Mouse (Mus musculus) cerebellum, adult (tissue): ENCODE data around the gene Gatm.

Experiments used
- ATAC-seq: cut with Nextera tagmentation; 2 replicates; pipeline ENCODE4 v1.9.2; 2017; ENCODE audit warnings: mild to moderate bottlenecking, moderate library complexity, mixed read lengths; ENCODE audit not compliant: insufficient number of reproducible peaks, low FRiP score, low TSS enrichment

The Gatm gene

DNA sequence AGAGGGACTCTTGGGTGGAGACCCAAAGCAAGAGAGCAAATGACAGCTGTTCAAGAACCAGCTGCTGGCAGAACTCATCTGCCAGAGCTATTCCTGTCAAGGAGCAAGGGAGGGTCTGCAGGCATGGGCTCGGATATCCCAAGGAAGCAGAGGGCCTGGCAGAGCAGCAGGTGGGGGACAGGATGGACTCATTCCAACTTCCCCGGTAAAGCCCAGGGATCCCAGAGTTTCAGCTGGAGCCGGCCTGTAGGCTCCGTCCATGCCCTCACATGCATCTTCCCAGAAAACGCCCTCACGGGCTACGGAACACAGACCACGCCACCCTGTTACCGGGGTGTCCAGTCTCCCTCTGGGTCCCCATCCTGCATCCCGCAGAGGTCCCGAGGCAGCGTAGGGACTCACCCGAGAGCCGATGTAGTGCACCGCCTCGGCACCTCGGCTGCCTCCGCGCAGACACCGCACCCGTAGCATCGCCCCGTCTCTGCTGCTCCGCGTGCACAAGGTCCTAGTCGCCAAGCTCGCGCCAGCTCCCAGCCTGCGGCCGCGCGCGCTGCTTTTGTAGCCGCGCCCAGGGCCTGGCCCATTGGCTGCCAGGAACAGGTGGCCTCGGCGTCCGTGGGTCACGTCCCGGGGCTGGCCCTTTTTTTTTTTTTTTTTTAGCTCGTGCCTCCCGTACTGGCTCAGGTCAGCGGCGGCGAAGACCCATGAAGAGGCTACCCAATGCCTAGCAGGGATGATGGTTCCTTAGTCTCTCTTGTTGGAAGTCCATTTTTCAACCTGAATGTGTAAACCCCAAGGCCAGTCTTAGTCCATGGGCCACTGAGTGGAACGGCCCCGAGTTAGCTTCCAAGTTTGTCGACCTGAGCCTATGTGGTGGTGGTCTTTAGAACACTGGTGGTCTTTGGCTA is at the start of gene Gatm:
Gene Gatm, minus strand, starts transcription at position 558 of the 908 bp plus-strand sequence.
- ATAC-seq: peak; percentile 98

DNA sequence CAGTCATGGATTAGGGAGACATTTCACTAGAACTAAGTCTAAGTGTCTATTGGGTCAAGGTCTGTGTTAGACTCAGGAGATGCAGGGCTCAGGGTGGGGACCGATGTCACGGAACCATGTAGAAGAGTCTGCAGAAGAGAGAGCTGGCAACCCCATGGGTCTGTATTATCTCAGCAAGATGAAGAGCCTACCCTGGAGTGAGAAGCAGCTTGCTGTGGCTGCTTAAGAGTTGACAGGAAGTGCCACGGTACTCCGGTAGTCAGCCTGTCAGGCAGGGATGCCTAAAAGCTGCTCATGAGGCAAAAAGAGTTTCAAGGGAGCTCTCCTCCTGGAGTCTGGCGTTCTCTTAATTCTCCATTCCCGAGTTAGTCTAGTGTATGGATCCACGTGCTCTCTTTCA is 48.7 kb upstream of the Gatm start:
- ATAC-seq: no peak

DNA sequence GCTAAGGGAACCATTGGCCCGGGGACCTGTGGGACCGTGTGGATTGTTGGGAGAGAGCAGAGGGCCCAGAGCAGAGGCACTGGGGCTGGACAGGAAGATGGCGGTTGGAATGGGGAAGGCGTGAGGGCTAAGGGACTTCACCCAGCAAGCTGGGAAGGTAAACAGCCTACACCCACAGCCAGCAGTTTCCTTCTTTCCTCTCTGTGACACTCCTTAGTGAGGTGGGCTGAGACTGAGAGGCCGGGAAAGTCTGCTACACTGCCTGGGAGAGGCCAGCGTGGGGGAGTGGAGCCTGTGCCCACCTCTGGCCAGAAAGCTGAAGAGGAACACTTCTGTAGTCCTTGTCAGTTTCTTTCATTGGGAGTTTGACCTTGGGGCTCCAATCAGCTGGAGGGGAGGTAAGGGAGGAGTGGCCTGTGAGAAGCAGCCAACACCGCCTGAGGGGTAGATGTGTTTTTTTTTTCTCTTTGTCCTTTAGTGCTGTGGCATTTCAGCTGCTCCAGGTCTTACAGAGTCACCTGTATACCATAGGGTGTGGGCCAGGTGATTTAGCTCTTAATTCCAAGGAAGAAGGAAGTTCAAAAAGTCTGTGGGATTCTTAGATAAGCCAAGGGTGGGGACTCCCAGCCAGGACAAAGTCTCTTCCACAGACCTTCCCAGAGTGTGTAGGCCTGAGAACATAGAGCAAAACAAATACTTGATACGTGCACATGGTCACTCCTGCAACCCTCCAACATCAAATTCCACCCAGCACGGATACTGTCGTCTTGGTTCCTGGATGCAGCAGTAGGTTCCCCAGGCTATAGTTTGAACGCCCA is 46.8 kb upstream of the Gatm start:
- no peak for ATAC-seq

DNA sequence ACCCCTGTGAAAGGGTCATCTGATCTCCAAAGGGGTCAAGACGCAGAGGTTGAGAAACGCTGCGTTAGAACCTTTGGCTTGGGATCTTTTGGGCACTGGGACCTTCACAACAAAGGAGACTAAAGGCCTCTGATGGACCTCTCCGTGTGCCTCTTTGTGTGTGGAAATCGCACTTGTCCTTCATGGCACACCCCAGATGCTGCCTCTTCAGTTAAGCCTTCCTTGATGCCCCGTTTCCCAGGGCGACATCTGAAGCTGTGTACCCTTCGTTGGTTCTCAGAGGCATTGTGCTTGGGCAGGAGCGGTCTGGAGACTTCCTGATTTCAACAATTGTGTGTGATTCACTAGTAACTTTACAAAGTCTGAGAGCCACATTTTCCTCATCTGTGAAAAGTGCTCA is 45.7 kb upstream of the Gatm start:
- ATAC-seq: no peak

DNA sequence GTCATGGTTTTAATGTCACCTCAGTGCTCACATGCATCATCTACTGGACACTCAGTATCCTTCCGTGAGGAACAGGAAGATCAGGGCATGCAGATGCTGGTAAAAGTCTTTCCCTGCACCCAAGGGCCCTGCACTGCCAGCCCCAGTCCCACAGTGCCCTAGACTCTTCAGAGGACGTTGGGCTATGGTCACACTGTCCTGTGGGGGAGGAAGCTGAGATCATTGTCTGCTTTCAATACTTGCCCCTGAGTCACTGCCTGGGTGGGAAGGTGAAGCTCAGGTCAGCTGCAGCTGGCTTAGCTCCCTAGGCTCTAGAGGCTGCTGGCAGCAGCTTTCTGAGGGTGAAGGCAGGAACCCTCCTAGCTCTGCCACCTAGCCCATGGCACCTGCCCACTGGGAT is 44.9 kb upstream of the Gatm start:
- ATAC-seq: no peak

DNA sequence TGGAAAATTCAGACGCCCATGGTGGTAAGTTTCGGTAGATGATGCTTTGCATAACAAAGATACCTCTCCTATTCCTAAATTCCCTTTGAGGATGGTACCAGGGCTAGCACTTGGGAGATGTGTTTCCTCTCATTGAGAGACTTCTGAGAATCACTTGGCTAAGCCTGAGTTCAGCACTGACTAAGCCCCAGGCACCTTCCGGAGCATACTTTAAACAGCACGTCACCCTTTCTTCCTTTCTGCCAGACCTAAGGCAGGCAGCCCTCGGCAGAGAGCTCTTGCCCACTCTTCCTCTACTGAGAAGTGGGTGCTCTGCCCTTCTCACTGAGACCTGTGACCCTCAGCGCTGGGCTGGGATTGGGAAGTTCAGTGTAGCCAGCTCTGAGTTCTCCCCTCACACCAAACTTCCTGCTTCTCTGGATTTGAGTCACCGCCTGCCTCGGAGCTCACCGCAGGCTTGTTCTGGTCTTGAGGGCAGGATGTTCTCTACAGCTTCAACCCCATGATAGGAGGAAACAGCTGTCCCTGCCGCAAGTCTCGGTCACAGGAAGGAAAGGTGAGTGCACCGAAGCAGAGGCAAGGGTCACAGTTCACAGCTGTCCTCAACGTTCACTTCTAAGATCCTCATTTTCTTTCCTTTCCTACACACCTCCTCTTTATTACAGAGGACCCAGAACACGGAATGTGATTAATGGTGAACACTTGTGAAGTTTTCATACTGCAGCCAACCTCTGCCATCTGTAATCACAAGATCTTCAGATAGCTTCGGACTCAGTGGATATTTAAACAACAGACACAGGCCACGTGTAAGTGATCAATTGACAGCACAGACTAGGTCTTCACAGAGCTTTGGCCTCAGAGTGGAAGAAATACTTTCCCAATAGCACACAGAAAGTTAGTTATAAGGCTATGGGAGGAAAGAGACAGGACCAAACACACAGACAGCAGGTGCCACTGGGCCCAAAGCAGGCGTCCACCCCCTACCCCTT is 41.3 kb upstream of the Gatm start:
- no peak for ATAC-seq

DNA sequence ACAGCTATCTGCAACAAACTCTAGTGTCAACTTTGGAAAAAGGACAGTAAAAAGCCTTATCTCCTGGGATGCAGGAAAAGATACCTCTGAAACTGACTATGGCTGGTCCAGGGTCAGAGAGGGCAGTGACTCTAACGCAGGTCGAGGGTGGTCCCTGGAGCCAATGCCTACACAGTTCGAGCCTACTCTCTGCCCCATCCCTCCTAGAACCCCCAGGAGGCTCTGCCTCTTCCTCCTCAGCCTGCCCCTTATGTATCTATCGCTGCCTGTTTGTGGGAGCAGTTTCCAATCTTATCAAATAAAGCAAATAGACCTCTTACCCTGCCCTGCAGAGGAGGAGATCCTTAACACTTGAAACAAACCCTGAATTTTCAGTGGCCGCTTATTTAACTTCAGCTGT is 27.6 kb upstream of the Gatm start:
- ATAC-seq: no peak

DNA sequence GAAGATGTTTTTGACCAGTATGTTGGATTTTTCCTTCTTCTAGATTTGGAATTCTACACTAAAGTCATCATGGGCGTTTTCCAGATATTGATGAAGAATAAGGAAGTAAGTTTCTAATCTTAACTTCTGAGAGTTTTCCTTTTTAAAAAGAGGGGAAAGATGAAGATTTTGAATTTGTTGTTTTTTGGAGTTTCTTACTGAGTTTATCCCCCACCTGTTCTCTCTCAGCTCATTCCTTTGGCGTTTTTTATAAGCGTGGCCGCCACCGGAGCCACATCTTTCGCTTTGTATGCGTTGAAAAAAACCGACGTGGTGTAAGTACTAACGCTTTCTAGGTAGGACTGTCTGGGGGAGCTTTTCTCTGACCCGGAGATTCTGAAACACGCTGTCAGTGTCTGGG is 26.9 kb upstream of the Gatm start:
- no peak for ATAC-seq

DNA sequence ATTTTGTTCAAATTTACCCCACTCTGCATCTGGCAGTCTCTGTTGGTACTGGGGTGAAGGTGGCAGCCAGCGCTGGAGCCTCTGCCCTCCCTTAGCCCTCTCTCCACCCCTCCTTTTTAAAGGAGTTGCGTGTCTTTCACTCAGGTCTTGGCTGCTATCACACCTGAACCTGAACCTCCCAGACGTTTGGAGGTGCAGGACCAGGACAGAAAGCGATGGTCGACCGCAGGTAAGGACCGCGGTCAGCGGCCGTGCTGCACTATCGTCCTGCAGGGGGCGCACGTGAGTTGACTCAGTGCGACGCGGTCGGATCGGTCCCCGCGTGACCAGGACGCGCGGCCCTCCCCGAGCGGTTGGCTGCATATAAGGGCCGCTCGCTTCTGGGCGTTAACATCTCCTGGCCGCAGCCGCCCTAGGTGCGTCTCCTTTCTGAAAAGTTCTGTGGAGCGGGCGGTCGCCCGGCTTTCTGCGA is 26.5 kb upstream of the Gatm start:
- ATAC-seq: peak; percentile 85

DNA sequence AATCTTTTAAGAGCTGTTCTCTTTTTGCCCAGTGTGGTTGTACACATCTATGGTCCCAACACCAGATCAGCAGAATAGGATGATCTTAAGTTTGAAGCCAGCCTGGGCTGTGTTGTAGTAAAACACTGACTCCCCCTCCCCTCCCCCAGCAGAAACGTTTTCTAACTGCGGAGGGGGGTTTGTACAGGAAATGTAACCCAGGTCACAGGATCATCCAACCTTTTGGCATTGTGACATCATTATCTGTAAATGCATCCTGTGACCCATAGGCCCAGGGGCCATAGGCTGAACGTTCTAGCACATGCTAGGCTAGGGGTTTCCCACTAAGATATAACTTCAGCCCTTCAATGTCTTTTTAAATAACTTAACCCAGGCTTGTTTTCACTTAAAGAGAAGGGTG is 25.6 kb upstream of the Gatm start, which contains the start of gene AA467197:
Gene AA467197, plus strand, starts transcription at position 301 of the 400 bp plus-strand sequence.
- ATAC-seq: no peak

DNA sequence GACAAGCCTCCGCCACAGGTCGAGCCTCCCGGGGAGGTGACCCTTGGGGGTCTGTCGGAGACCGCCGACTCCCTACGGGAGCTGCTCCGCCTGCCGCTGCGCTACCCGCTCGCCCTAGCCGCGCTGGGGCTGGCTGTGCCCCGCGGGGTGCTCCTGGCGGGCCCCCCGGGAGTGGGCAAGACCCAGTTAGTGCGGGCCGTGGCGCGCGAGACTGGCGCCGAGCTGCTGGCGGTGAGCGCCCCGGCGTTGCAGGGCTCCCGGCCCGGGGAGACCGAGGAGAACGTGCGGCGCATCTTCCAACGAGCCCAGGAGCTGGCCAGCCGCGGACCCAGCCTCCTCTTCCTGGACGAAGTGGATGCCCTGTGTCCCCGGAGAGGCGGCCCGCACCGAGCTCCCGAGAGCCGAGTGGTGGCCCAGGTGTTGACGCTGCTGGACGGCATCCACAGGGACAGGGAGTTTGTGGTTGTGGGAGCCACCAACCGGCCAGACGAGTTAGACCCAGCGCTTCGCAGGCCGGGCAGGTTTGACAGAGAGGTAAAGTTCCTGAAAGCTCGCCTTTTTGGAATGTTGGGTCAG is 20.2 kb upstream of the Gatm start:
- ATAC-seq: peak; percentile 12; the same call in 1 of the 2 replicates

DNA sequence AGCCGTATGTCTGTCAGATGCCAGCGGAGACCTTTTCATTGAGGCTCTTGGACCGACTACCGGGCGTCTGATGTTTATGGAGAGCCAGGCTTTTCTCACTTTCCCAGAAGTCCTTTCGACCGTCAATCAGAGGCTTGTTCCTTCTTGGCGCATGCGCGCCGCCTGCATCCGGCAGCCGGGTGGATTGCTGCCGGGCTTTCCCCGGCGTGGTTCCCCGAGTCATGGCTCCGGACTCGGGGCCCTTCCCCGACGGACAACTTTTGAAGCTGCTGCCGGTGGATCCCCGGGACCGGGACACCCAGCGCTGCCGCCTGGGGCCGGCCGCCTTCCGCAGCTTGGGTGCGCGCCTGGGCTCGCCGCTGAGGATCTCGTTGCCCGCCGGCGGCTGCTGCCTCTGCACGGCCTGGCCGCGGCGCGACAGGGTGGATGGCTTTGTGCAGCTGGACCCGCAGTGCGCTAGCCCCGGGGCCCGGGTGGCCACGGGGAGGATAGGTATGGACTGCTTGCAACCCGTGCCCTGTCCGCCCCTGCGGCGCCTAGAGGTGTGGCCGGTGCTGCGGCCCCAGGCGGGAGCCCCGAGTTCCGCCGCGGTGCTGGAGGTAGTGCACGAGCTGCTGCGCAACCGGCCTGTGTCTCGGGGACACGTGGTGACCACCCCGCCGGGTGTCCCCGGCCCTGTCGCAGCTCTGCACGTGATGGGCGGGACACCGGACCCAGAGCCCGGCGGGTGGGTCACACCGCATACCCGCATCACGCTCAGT is 19.5 kb upstream of the Gatm start:
- ATAC-seq: peak; percentile 89

DNA sequence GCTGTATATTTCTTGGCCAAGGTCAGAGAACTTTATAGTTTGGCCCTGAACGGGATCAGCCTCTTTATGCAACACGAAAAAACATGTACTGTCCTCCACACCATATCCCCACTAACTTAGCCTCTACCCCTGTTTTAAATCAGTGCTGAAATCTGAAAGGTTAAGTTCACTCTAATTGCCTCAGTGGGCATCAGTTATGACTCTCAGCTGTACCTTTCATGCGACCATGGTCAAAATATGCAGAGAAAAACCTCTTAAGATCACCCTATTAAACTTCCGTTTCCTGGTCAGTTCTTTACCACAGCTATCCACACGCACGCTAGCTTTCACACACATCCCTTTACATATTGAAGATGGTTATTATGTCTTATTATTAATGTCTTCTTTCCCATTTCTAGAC is 18.8 kb upstream of the Gatm start:
- no peak for ATAC-seq

DNA sequence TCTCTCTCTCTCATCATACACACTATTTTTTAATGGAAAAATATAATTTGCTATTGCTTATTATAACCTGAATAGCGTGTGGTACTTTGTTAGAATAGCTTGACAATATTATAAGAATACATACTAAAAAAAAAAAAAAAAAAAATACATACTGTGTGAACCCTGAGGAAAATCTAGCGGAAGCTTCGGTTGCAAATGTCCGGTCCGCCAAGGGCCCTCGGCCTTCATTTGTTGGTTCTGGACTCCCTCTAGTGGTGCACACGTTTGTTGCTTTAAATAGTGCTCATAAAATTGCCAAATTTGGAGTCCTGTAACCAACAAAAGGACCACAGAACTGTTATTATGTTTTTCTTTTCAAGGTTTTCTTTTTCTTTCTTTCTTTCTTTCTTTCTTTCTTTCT is 17.9 kb upstream of the Gatm start:
- no peak for ATAC-seq

DNA sequence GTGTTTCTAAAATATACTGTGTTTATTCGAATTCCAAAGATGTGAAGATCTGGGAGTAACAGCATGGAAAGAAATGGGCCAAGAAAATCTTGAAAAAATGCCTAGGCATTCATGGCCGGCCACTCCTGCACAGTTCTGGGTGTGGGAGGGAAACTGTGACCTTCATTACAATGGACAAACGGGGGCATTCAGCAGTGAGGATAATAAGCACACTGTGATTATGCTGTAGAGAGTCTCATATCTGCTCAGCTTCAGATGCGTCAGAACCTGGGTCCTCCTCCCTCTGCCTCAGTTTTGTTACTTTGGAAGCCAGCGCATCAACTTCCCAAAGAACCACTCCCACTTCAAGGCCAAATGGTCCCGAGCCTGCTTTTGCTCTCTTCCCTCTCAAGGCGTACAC is 14.8 kb upstream of the Gatm start:
- ATAC-seq: no peak

DNA sequence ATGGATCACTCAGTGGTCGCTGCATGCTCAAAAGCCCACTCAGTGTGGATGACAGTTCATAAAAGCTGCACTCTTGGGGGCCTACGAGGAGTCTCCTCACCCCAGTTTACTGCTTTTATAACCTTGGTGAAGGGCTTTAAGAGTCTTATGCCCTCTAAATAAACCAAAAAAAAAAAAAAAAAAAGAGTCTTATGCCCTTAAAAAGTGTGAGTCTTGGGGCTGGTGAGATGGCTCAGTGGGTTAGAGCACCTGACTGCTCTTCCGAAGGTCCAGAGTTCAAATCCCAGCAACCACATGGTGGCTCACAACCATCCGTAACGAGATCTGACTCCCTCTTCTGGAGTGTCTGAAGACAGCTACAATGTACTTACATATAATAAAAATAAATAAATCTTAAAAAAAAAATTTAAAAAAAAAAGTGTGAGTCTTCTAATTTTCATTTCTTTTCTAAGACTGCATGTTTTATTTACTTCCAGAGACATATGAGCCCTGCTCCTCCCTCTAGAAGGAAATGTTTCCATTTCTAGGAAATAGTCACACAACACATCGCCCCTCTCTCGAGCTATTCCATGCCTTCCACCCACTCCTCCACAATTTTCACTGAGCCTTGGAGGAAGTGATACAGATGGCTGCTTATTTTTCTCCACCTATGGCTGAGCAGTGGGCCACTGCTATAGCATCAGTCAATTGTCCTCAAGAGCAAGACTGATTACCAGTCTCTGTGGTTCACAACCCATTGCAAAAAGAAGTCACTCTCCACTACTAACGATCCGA is 10.4 kb upstream of the Gatm start:
- ATAC-seq: no peak

DNA sequence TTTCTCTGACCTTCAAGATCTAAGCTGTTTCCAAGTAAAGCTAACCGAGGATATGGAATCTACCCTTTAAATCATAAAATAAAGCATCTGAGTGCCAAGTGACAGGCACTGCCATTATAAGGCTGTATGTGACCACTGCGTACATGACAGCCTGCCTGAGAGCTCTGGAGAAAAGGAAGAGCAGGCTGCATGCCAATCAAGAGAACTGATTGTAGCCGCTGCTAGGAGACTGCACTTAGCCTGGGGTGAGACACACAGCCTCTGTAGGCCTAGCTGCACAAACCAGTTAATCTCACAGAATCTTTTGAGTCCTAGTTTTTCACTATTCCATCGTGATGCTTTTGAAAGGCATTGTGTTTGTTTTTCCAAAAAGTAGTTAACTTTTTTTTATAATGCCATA is 7.6 kb upstream of the Gatm start:
- no peak for ATAC-seq

DNA sequence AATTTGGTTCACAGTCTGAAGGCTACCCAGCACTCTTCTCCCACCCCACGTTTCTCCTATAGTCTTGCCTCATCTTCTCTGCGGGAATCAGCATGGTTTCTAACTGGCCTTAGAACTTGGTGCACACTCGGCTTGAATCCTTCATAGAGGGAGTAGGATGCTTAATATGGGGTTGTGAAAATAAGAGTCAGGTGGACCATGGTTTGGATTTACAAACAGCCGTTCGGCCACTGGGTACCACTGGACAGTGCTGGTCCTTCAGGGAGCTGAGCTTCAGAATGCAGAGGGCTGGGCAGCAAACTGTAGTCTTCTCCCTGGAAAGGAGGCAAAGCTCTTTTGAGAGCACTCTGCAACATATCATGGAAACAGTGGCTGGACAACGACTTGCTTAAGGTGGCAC is 6.7 kb upstream of the Gatm start:
- no peak for ATAC-seq
